Mouse (Mus musculus) frontal cortex, postnatal 25 days (tissue): Measurements from ENCODE around the gene Usp2.
A peak's percentile ranks its signal among the peaks of the same experiment; 100 is the strongest.

ENCODE experiments used
- DNase-seq, 2 experiments: peaks; one replicate each; pipeline ENCODE4 v3.0.0; 2022; ENCODE audit warnings: low spot score in 2 of 2

The Usp2 gene

GRCm38 (mm10) chr9:44124317-44124716 is 57.5 kb downstream of the Usp2 start:
- DNase-seq, result no peak

DNA sequence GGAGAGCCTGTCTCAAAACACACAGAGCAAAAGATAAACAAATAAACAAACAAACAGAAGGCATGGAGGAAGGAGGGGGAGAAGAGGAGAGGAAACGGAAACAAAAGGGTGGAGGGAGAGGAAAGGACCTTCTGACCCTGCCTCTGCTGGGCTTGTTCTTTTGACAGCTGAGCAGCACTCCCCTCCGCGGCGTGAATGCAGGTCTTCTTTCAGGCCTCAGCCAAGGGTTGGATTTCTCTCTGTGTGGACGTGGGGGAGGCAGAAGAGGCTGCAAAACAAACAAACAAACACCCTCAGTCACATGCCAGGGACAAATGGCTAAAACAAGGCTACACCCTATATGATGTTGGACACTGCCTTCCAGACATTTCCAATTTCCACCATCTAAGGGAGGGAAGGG is 58.2 kb downstream of the Usp2 start:
- no peak for DNase-seq

DNA sequence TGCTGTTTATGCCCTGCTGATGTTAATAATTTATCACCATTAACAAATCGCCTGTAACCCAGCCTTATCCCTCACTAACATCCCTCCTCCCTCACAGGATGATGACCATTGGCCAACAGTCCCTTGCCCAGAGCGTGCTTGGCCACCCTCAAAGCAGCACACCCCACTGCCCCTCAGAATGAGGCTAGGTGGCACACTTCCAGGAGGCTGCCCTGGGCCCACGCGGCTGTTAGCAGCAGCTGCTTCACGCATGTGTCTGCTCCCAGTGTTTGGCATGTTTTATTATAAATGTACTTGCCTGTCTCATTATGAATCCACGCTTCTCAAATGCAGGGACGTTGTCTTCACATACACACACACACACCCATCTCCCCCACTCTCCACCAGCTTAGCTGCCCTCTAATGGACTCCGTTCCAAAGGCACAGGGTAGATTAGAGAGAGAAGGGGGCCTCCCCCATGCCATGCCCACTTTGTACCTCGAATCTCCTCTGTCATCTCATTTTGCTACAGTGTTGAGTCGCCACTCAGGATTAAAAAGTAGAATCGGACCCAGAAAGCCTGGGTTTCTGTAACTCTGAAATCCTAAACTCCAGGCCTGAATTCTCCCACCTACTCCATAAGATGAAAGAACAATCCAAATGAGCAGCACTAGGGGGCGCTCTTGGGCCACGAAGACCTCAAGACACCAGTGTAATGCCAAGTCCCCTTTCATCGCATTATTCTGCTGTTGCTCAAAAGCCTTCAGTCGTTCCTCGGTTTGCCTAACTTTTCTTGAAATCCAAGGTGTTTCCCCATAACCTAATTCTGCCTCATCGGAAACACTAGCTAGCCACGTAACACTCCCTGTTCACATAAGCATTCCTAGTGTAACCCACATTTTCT is 59.0 kb downstream of the Usp2 start:
- DNase-seq, result peak; percentile 84 to 90

DNA sequence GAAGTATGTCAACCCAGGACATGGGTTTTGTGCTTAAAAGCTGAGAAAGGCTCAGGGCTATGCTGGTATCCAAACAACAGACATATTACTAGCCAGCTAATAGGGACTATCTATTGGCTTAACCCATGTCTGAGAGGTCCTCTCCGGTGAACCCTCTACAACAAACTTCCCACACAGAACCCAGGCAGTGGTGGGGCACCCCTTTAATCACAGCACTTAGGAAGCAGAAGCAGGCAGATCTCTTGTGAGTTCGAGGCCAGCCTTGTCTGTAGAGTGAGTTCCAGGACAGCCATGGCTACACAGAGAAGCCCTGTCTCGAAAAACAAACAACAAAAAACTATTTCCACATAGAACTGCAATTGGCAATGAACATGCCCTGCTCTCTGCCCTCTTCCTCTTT is 59.9 kb downstream of the Usp2 start:
- DNase-seq, result no peak

DNA sequence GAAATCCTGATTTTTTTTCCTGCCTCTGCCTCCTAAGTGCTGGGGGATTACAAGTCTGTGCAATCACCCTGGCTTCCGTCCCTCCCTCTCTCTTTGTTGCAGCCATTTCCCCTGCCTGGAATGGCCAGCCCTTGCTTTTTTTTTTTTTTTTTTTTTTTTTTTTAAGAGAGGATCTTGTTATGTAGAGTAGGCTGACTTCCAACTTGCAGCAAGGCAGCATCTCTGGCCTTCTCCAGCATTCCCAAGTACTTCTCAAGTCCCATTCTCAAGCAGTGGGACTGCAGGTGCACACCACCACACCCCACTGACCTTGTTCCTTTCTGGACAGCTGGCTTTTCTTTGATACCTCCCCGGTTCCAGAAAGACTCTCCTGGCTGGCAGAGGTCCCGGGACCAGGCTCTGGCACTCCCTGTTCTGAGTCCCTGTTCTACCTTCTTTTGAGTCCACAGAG is 60.6 kb downstream of the Usp2 start:
- no peak for DNase-seq

GRCm38 (mm10) chr9:44129633-44130032 is 62.8 kb downstream of the Usp2 start:
- DNase-seq, result no peak

DNA sequence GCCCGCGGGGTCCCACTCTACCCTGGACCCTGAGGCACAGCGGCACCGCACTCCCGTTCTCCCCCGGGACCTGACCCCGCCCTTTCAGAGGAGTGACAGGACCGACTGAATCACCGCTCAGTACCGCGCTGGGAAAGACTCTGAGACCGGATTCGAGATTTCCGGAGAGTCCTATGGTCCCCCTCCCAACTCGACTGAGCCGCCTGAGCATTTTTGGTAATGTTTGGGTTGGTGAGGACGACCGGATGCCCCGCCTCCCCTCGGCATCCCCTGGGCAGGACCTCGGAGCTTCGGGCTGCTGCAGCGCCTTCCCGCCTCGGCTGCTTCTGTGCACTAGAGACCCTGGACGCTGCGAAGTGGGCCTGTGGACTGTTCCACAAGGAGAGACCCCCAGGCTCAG is 63.2 kb downstream of the Usp2 start:
- DNase-seq, result no peak

- no peak for DNase-seq
Observed at GRCm38 (mm10) chr9:44130581-44131275, 63.9 kb downstream of the Usp2 start.

DNA sequence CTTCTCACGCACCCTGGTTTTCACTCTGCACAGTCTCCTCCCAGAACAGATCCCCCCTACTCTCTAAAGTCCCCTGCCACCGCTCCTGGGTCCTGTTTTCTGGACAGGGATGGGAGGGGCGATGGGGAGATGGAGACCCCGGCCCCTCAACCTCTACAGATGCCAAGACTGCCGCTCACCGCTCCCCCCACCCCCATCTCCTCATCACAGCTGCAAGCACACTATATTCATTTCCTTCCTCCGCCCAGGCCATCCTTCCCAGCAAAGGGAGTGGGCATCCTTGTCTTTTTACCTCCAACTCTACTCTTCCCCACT is 64.4 kb downstream of the Usp2 start:
- DNase-seq, result no peak

DNA sequence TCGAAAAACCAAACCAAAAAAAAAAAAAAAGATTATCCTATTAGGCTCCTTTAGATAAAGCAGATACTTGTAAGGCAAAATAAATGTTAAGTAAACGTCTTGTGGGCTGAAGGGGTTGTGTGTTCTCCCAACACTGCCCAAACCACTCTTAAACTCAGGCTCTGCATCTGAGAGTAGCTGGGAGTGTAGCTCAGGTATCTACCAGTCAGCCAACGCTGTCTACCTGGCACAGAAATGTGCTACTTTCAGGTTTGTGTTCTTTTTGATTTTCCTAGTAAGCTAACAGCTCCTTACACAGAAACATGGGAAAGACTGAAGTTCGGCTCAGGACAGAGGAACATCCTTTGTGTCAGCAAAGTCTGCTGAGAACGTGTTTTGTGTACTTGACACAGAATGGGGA is 65.4 kb downstream of the Usp2 start:
- no peak for DNase-seq

- DNase-seq, result no peak
Observed at GRCm38 (mm10) chr9:44133287-44133686, 66.5 kb downstream of the Usp2 start.

DNA sequence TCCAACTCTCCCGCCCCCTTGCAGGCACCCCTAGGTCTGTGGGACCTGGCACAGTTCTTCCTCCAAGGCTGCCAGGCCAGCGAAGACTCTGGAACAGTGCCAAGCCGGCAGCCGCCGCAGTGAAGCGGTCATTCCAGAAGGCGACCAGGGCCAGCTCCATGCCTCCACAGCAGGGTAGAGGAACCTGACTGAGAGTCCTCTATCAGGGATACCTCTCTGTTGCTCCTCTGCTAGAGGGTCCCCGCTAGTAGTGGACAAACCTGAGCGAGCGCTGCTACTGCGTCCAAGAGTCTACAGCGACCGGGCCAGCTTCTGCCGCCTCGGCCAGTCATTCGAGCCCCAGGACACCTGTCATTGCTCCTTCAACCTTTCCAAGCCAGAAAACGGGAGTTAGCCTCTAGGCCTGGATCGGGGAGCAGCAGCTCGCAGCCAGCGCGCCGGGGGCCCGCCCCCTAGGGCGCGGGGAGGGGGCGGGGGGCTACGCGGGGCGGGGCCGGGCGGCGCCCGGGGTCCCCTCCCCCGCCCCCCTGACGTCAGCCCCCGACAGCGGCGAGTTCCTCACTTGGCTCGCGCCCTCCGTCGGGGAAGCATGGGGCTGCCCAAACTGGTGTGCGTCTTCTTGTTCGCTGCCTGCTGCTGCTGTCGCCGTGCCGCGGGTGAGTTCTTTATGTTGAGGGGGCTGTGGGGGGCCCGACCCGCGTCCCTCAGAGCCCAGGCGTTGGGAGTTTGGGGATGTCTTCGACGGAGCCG is 67.5 kb downstream of the Usp2 start, which contains the start of gene Mcam:
Gene Mcam (plus strand): TSS at position 369 of the 750 bp plus-strand sequence.
- DNase-seq, result no peak

GRCm38 (mm10) chr9:44134851-44135730 is 68.3 kb downstream of the Usp2 start:
- DNase-seq, result no peak

- no peak for DNase-seq
Observed at GRCm38 (mm10) chr9:44135731-44136411, 69.0 kb downstream of the Usp2 start.

DNA sequence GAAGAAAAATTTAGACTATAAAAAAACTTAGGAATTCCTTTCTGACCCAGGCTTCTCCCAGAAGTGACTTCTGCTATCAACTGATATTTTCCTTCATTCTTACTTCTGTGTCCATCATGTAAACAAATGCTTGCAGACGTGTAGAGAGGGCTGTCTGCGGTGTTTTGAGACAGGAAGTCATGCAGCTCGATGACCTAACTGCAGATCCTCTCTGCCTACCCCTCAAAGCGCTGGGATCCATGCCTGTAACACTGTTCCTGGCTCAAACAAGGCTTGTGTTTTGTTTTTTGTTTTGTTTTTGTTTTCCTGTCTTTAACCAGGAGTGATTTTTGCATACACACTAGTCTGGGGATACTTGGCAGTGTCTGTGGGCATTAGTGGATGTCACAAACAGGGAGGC is 71.0 kb downstream of the Usp2 start:
- DNase-seq, result no peak

DNA sequence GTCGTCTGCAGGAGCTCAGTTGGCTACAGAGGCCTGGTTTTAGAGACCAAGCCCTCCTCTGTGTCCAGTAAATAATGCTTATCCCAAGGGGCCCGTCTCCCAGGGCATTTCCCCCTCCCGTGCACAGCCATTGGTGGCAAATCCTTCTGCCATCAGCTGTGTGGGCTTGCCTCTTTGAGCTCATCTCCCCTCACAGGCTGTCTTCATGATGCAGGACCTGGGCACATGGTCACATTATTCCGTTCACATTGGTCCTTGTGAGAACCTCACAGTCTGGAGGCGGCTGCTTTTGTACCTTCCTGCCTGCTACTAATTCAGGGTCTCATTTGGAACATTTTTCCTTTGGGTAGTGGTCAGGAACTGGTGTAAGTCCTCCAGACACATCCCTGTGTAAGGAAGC is 75.1 kb downstream of the Usp2 start:
- DNase-seq, result no peak

GRCm38 (mm10) chr9:44143421-44143820 is 76.6 kb downstream of the Usp2 start:
- no peak for DNase-seq

DNA sequence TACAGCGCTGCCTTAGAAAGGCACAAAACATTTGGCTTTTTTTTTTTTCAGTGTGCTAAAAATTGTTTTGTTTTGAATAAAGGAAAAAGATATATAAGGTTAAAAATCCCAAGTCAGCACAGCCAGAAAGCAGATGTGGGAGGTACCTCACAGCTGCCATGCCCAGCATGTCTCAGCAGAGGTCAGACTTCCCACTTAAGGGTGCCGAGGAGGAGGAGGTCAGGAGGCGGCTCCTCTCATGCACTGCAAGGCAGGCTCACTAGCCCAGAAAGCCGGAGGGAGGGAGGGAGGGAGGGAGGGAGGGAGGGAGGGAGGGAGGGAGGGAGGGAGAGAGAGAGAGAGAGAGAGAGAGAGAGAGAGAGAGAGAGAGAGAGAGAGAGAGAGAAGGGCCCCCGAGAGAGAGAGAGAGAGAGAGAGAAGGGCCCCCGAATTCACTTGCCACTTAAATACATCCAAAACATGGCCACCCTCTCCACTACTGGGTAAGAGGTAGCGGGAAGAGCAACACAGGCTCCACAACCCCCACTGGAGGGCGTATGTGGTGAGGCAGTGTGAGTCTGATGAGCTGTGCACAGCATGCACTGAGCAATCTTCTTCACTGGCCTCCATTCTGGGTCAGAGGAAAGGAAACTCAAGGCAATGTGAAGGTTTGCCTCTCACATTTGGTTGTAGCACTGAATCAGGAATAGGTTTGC is 77.3 kb downstream of the Usp2 start:
- DNase-seq, result no peak

GRCm38 (mm10) chr9:44144718-44145060 is 77.9 kb downstream of the Usp2 start:
- DNase-seq, result no peak
